Mouse (Mus musculus) CH12.LX (cell line): Measurements from ENCODE around the gene Tm9sf4. TPM values are rescaled to one million over a fixed set of nuclear protein-coding genes. Genes with fewer than 3 reads are reported as not detected.

Experiments
- DNase-seq: peaks from one replicate; pipeline ENCODE4 v3.0.0-alpha.2; 2013; ENCODE audit errors: extremely low read depth
- H3K27ac ChIP-seq: 2 replicates; pipeline ENCODE4 v1.5.1; 2012; ENCODE audit warnings: low read depth, mild to moderate bottlenecking, control low read depth, moderate library complexity; ENCODE audit not compliant: insufficient read depth
- H3K27me3 ChIP-seq: replicated peaks from 2 replicates; pipeline ENCODE3; 2012; ENCODE audit warnings: inconsistent platforms
- H3K36me3 ChIP-seq, 2 experiments: replicated peaks in 1 of 2; 2 replicates each; pipeline versions ENCODE3 to v1.6.1; 2012; ENCODE audit warnings: inconsistent platforms in 1 of 2, low read length in 1 of 2, mild to moderate bottlenecking in 1 of 2, mixed read lengths in 1 of 2, moderate library complexity in 1 of 2; ENCODE audit not compliant: control insufficient read depth in 1 of 2, insufficient read depth in 1 of 2
- H3K4me1 ChIP-seq, 2 experiments: 2 replicates each; pipeline ENCODE4 v1.6.1; 2012; ENCODE audit warnings: inconsistent platforms in 1 of 2, moderate library complexity in 1 of 2; ENCODE audit not compliant: insufficient read depth in 2 of 2, control insufficient read depth in 1 of 2
- H3K4me2 ChIP-seq: 2 replicates; pipeline ENCODE4 v1.6.1; 2012; ENCODE audit warnings: low read depth, mild to moderate bottlenecking, control low read depth; ENCODE audit not compliant: poor library complexity, insufficient read depth, severe bottlenecking
- H3K4me3 ChIP-seq, 3 experiments: fragments of 150-350 bp in 1 of 3; sonication (generic) in 1 of 3; replicated peaks in 1 of 3; 2 replicates each; pipeline versions ENCODE3 to v1.5.1; 2011 to 2012; ENCODE audit warnings: low read depth in 2 of 3, low read length in 2 of 3, mild to moderate bottlenecking in 2 of 3, moderate library complexity in 2 of 3, control low read depth in 1 of 3, improper control_type of control experiment in 1 of 3, inconsistent platforms in 1 of 3, mixed read lengths in 1 of 3; ENCODE audit not compliant: poor library complexity in 1 of 3
- H3K79me2 ChIP-seq: replicated peaks from 2 replicates; pipeline ENCODE4 v1.6.1; 2012; ENCODE audit warnings: mild to moderate bottlenecking, moderate library complexity; ENCODE audit not compliant: control insufficient read depth, poor library complexity, insufficient read depth, severe bottlenecking; ENCODE audit errors: extremely low read depth
- H3K9ac ChIP-seq: 2 replicates; pipeline ENCODE4 v1.6.1; 2012; ENCODE audit warnings: low read depth, mild to moderate bottlenecking, control low read depth, moderate library complexity; ENCODE audit not compliant: insufficient read depth
- H3K9me3 ChIP-seq: replicated peaks from 2 replicates; pipeline ENCODE3; 2012; ENCODE audit warnings: low read length, inconsistent platforms, mixed read lengths
- CTCF ChIP-seq, 2 experiments: IDR thresholded peaks in 1 of 2; conservative IDR thresholded peaks in 1 of 2; 2 replicates each; pipeline ENCODE4 v1.5.1; 2011 to 2012; ENCODE audit warnings: low read depth in 2 of 2, low read length in 2 of 2, improper control_type of control experiment in 1 of 2, inconsistent platforms in 1 of 2, mild to moderate bottlenecking in 1 of 2, moderate library complexity in 1 of 2
- EP300 ChIP-seq: IDR thresholded peaks from 2 replicates; pipeline ENCODE4 v1.6.1; 2011; ENCODE audit warnings: low read length, improper control_type of control experiment
- GABPA ChIP-seq: IDR thresholded peaks from 2 replicates; pipeline ENCODE4 v1.6.1; 2012; ENCODE audit warnings: low read depth, low read length, improper control_type of control experiment, inconsistent platforms; ENCODE audit not compliant: insufficient replicate concordance
- HCFC1 ChIP-seq: IDR thresholded peaks from 2 replicates; pipeline ENCODE4 v1.6.1; 2012; ENCODE audit warnings: low read depth, mild to moderate bottlenecking, inconsistent platforms, low read length, improper control_type of control experiment
- JUN ChIP-seq: IDR thresholded peaks from 2 replicates; pipeline ENCODE4 v1.6.1; 2011; ENCODE audit warnings: low read depth, mild to moderate bottlenecking, low read length, improper control_type of control experiment, moderate library complexity; ENCODE audit not compliant: insufficient read depth
- JUND ChIP-seq: conservative IDR thresholded peaks from 2 replicates; pipeline ENCODE4 v1.6.1; 2011; ENCODE audit warnings: low read depth, low read length, improper control_type of control experiment
- KAT2A ChIP-seq: IDR thresholded peaks from 2 replicates; pipeline ENCODE4 v1.6.1; 2012; ENCODE audit warnings: low read length, improper control_type of control experiment, inconsistent platforms; ENCODE audit not compliant: insufficient replicate concordance
- MAFK ChIP-seq: IDR thresholded peaks from 2 replicates; pipeline ENCODE4 v1.6.1; 2011; ENCODE audit warnings: low read length, improper control_type of control experiment; ENCODE audit not compliant: insufficient replicate concordance
- MXI1 ChIP-seq: IDR thresholded peaks from 2 replicates; pipeline ENCODE4 v1.6.1; 2011; ENCODE audit warnings: mild to moderate bottlenecking, low read depth, low read length, improper control_type of control experiment
- NELFE ChIP-seq: IDR thresholded peaks from 2 replicates; pipeline ENCODE4 v1.6.1; 2011; ENCODE audit warnings: low read depth, low read length, improper control_type of control experiment
- POLR2A ChIP-seq: IDR thresholded peaks from 2 replicates; pipeline ENCODE4 v1.6.1; 2011; ENCODE audit warnings: low read depth, mild to moderate bottlenecking, improper control_type of control experiment, low read length
- POLR2AphosphoS2 ChIP-seq: IDR thresholded peaks from 2 replicates; pipeline ENCODE4 v1.6.1; 2011; ENCODE audit warnings: low read depth, low read length, improper control_type of control experiment
- SIN3A ChIP-seq: IDR thresholded peaks from 2 replicates; pipeline ENCODE4 v1.6.1; 2012; ENCODE audit warnings: low read length, improper control_type of control experiment, inconsistent platforms
- SMC3 ChIP-seq: IDR thresholded peaks from 2 replicates; pipeline ENCODE4 v1.6.1; 2011; ENCODE audit warnings: low read depth, low read length, improper control_type of control experiment
- TBP ChIP-seq: conservative IDR thresholded peaks from 2 replicates; pipeline ENCODE4 v1.6.1; 2011; ENCODE audit warnings: low read depth, low read length, improper control_type of control experiment
- TCF12 ChIP-seq: IDR thresholded peaks from 2 replicates; pipeline ENCODE4 v1.6.1; 2014; ENCODE audit warnings: low read depth, mild to moderate bottlenecking, inconsistent platforms, low read length, improper control_type of control experiment
- UBTF ChIP-seq: IDR thresholded peaks from 2 replicates; pipeline ENCODE4 v1.6.1; 2012; ENCODE audit warnings: low read depth, mild to moderate bottlenecking, inconsistent platforms, low read length, improper control_type of control experiment, moderate library complexity
- USF2 ChIP-seq: conservative IDR thresholded peaks from 2 replicates; pipeline ENCODE4 v1.6.1; 2011; ENCODE audit warnings: low read depth, low read length, improper control_type of control experiment
- ZC3H11A ChIP-seq: IDR thresholded peaks from 2 replicates; pipeline ENCODE4 v1.6.1; 2012; ENCODE audit warnings: low read depth, mild to moderate bottlenecking, inconsistent platforms, low read length, improper control_type of control experiment
- ZKSCAN1 ChIP-seq: IDR thresholded peaks from 2 replicates; pipeline ENCODE4 v1.6.1; 2012; ENCODE audit warnings: low read depth, inconsistent platforms, low read length, improper control_type of control experiment, borderline replicate concordance
- ZMIZ1 ChIP-seq: IDR thresholded peaks from 2 replicates; pipeline ENCODE4 v1.6.1; 2012; ENCODE audit warnings: low read depth, mild to moderate bottlenecking, inconsistent platforms, low read length, improper control_type of control experiment
- ZNF384 ChIP-seq: IDR thresholded peaks from 2 replicates; pipeline ENCODE4 v1.6.1; 2012; ENCODE audit warnings: low read depth, low read length, improper control_type of control experiment, inconsistent platforms
- dilution Hi-C: fragments of 300-500 bp; cut with MboI; formaldehyde crosslinking; loops from 2 replicates; pipeline ENCODE4 v1.14.3; 2020; ENCODE audit warnings: low sequenced_read_pairs; ENCODE audit not compliant: extremely low pct_unique_long_range_greater_than_20kb, extremely low pct_ligation_motif_present
- in situ Hi-C: fragments of 300-500 bp; cut with MboI; formaldehyde crosslinking; loops from 3 replicates; pipeline ENCODE4 v1.14.3; 2019; ENCODE audit warnings: low sequenced_read_pairs, low pct_ligation_motif_present, low pct_unique_long_range_greater_than_20kb, mixed read lengths
- polyA plus RNA-seq: library from polyadenylated mRNA; unstranded; fragments of >175 nt; gene quantifications from 2 replicates; pipeline ENCODE4 v1.2.1, GENCODE M21; 2012; ENCODE audit warnings: low read depth; ENCODE audit not compliant: insufficient read length
- total RNA-seq, 2 experiments: library from RNA; depleted of rRNA; stranded (reverse); fragments of 300-350 nt in 1 of 2; fragments of >200 nt in 1 of 2; gene quantifications; 2 replicates each; pipeline ENCODE4 v1.2.3; 2012 to 2014

Gene Tm9sf4
- total and polyA plus RNA-seq, 3 experiments: 13.3 to 51.1 (median 30.4) TPM

DNA sequence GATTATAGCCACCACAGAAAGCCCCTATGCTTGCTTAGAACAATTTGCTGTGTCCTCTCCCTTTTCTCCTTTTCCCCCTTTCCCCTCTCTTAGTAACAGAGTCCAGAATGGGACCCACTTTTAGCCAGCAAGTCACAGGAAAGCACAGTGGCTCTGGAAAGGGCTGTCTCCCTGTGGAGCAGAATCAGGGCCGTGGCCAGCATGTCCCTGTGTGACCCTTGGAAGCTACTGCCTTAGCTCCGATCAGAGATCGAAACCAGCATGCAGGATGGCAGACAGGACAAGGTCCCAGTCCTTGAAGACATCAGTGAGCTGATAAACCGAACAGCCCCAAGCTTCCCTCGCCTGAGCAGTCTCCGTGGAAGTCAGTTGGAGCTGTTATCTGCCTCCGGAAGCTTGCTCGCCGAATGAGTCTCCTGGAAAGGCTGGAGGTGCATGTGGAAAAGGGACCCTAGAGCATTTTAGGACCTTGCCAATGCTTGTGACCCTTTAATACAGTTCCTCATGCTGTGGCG lies 56.8 kb downstream of the Tm9sf4 start:
- Histone ChIP-seq H3K27ac (no peak overlapping the region), H3K4me3 (no peak overlapping the region), H3K36me3 (peaks cover 0 to 29% of the 10 kb centered on the region in 2 experiments), H3K79me2 (no peaks in the 10 kb centered on the region), H3K9me3 (no peaks in the 10 kb centered on the region), H3K4me2 (no peak overlapping the region), H3K4me1 (peaks cover 9 to 42% of the 10 kb centered on the region in 2 experiments), H3K9ac (no peak overlapping the region), H3K27me3 (no peaks in the 10 kb centered on the region)
- in situ Hi-C loops (no loop called here), dilution Hi-C loops (no loop called here)
- no peak for TF ChIP-seq POLR2A
- TF ChIP-seq ZMIZ1: no peak
- no peak for TF ChIP-seq CTCF (conservative IDR thresholded peaks at IDR 0.05 in 1 of 2, IDR thresholded peaks at IDR 0.05 in 1 of 2; ENCODE audit: low read depth in 2 of 2, low read length in 2 of 2)
- no peak for TF ChIP-seq POLR2AphosphoS2
- no peak for TF ChIP-seq USF2
- no peak for TF ChIP-seq SMC3
- no peak for TF ChIP-seq UBTF
- no peak for TF ChIP-seq ZC3H11A
- DNase-seq: no peak

DNA sequence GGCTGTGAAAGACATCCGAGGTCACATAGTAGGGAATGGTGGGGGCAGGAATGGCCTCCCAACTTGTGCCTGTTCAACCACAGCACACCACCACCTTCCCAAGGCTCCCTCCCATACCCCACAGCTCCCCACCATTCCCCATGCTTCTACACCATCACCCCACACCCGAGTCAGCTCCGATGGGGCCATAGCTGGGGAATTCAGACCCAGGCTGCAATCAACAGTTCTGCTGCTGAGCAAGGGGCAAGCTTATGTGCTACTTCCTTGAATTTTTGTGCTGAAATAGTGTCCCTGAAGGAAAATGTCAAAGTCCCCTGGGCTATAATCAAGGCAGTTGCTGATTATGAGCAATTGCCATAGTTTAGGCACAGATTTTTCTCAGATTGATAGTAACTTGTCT lies 57.4 kb downstream of the Tm9sf4 start:
- H3K4me1 ChIP-seq: peaks cover 11 to 46% of the 10 kb centered on the region in 2 experiments
- H3K27ac ChIP-seq: no peak overlapping the region
- no peak for DNase-seq
- H3K9me3 ChIP-seq: no peaks in the 10 kb centered on the region
- H3K4me3 ChIP-seq: no peak overlapping the region
- in situ Hi-C loops: no loop called here
- H3K79me2 ChIP-seq: no peaks in the 10 kb centered on the region
- H3K27me3 ChIP-seq: no peaks in the 10 kb centered on the region
- H3K9ac ChIP-seq: no peak overlapping the region
- TF ChIP-seq ZNF384 (no peak), TCF12 (no peak)
- dilution Hi-C loops: no loop called here
- no peak overlapping the region for H3K4me2 ChIP-seq
- H3K36me3 ChIP-seq: peaks cover 0 to 30% of the 10 kb centered on the region in 2 experiments

DNA sequence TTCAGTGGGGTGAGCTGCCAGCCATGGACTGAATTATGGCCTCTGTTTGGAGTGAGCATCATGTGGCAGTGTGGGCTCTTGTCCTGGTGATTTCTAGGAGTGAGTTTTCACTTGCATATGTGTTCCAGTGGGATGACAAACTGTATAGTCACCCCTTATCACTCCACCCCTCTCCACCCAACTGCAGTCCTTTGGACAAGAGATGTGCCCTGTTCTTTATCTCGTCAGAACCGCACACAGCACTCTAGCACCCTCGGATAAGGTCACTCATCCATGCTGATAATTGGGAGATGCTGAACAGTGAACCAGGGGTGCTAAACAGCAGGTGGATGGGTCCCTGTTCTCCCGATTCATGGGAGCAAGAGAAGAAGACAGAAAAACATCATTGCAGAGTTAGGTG lies 60.5 kb downstream of the Tm9sf4 start:
- Histone ChIP-seq H3K4me3 (no peak overlapping the region), H3K27me3 (no peaks in the 10 kb centered on the region), H3K9me3 (no peaks in the 10 kb centered on the region), H3K9ac (no peak overlapping the region), H3K79me2 (no peaks in the 10 kb centered on the region), H3K36me3 (peaks cover 0 to 33% of the 10 kb centered on the region in 2 experiments), H3K4me1 (peaks cover 8 to 37% of the 10 kb centered on the region in 2 experiments), H3K4me2 (no peak overlapping the region), H3K27ac (no peak overlapping the region)
- TF ChIP-seq ZKSCAN1 (no peak), NELFE (no peak), TBP (no peak), MXI1 (no peak), KAT2A (no peak), GABPA (no peak), ZC3H11A (no peak), MAFK (no peak), HCFC1 (no peak), JUN (no peak), EP300 (no peak), JUND (no peak), SIN3A (no peak), SMC3 (no peak)
- dilution Hi-C loops: no loop called here
- no peak for DNase-seq
- in situ Hi-C loops: no loop called here
